Mouse (Mus musculus) neural tube, embryonic 11.5 days (tissue): ENCODE measurements around the gene Npcd. TPM values are rescaled to one million over a fixed set of nuclear protein-coding genes. Genes with fewer than 3 reads are reported as not detected.

ENCODE experiments used
- ATAC-seq: fragments of 200-750 bp; cut with Nextera tagmentation; 2 replicates; pipeline ENCODE4 v1.8.0; 2017; ENCODE audit warnings: moderate number of reproducible peaks, mild to moderate bottlenecking, moderate TSS enrichment, moderate library complexity; ENCODE audit not compliant: insufficient read depth, low FRiP score, low TSS enrichment
- DNase-seq: peaks from one replicate; pipeline ENCODE4 v3.0.0-alpha.2; 2015; ENCODE audit warnings: low spot score
- H3K27ac ChIP-seq: fragments of 300-500 bp; sonication (generic); 2 replicates; pipeline ENCODE4 v1.5.1; 2014; ENCODE audit warnings: low read depth, mild to moderate bottlenecking, low read length
- H3K27me3 ChIP-seq: fragments of 300-500 bp; sonication (generic); 2 replicates; pipeline ENCODE4 v1.6.1; 2014; ENCODE audit warnings: mild to moderate bottlenecking, low read length, mixed read lengths; ENCODE audit not compliant: control insufficient read depth, insufficient read depth
- H3K36me3 ChIP-seq: fragments of 300-500 bp; sonication (generic); 2 replicates; pipeline ENCODE4 v1.6.1; 2014; ENCODE audit warnings: mild to moderate bottlenecking, low read length, moderate library complexity, mixed read lengths; ENCODE audit not compliant: control insufficient read depth, insufficient read depth
- H3K4me1 ChIP-seq: fragments of 300-500 bp; sonication (generic); 2 replicates; pipeline ENCODE4 v1.6.1; 2014; ENCODE audit warnings: low read length, mixed read lengths; ENCODE audit not compliant: control insufficient read depth, insufficient read depth
- H3K4me2 ChIP-seq: fragments of 300-500 bp; sonication (generic); 2 replicates; pipeline ENCODE4 v1.6.1; 2014; ENCODE audit warnings: low read depth, mild to moderate bottlenecking, moderate library complexity
- H3K4me3 ChIP-seq: fragments of 300-500 bp; sonication (generic); 2 replicates; pipeline ENCODE4 v1.5.1; 2014; ENCODE audit warnings: low read depth, low read length
- H3K9ac ChIP-seq: fragments of 300-500 bp; sonication (generic); 2 replicates; pipeline ENCODE4 v1.6.1; 2014; ENCODE audit warnings: mild to moderate bottlenecking, low read length
- H3K9me3 ChIP-seq: fragments of 300-500 bp; sonication (generic); 2 replicates; pipeline ENCODE4 v1.6.1; 2016; ENCODE audit warnings: low read length; ENCODE audit not compliant: control insufficient read depth
- WGBS: fragments of 180-500 bp; shearing (Covaris S2); extraction: QIAGEN DNeasy Blood & Tissue Kit; methylation state at CpG from one replicate; pipeline ENCODE4 v1.1.7; 2014; 5-methylcytosine and 5-hydroxymethylcytosine counted together
- polyA plus RNA-seq: library from polyadenylated mRNA; unstranded; fragments of >200 nt; fragmentation: Nextera tagmentation; extraction: Ambion mirVana; gene quantifications from 2 replicates; pipeline ENCODE4 v1.2.1, GENCODE M21; 2014

The Npcd gene
- polyA plus RNA-seq, 1 experiment from 2014 or later: not detected

DNA sequence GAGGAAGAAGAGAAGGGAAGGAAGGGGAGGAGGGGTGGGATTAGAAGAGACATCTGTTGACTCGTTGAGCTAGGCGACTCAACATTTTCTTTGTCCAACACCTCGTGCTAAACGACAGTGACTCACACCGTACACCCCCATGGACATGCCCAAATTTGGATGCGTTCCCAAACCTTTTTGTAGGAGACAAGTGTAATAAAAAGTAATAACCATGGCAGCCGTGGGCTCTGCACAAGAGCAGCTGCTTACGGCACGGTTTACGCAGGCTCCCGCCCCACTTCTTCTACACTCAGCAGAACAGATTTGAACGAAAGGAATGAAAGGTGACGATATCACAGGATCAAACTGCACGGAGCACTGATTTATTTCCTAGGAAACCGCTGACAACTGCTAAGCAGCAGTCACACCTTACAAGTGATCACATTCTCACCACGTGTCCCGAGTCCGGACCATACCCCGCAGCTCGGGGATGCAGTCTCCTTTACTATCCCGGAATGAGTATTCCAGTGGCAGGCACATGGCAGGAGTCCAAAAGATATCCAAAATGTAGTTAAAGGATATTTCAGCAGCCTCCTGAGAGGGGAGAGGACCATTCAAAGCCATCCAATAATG lies 63.3 kb downstream of the Npcd start:
- Histone ChIP-seq H3K4me3 (no peak overlapping the region), H3K36me3 (no peaks in the 10 kb centered on the region), H3K9ac (no peak overlapping the region), H3K9me3 (no peaks in the 10 kb centered on the region), H3K27me3 (no peaks in the 10 kb centered on the region), H3K4me2 (no peak overlapping the region), H3K4me1 (peaks cover 12% of the 10 kb centered on the region), H3K27ac (no peak overlapping the region)
- no peak for ATAC-seq
- 65% methylated on average over 21 of the region's 21 CpGs for WGBS
- no peak for DNase-seq

- Histone ChIP-seq H3K27ac (no peak overlapping the region), H3K4me2 (no peak overlapping the region), H3K36me3 (no peaks in the 10 kb centered on the region; the same call in 1 of the 2 replicates), H3K9ac (no peak overlapping the region), H3K27me3 (no peaks in the 10 kb centered on the region), H3K4me3 (no peak overlapping the region), H3K9me3 (no peaks in the 10 kb centered on the region), H3K4me1 (peaks cover under 1% of the 10 kb centered on the region; the same call in 1 of the 2 replicates)
- WGBS: 62% methylated on average over 6 of the region's 6 CpGs
- DNase-seq: no peak
- ATAC-seq: no peak
Measured at GRCm38 (mm10) chr15:79768302-79768701, 65.7 kb downstream of the Npcd start.

DNA sequence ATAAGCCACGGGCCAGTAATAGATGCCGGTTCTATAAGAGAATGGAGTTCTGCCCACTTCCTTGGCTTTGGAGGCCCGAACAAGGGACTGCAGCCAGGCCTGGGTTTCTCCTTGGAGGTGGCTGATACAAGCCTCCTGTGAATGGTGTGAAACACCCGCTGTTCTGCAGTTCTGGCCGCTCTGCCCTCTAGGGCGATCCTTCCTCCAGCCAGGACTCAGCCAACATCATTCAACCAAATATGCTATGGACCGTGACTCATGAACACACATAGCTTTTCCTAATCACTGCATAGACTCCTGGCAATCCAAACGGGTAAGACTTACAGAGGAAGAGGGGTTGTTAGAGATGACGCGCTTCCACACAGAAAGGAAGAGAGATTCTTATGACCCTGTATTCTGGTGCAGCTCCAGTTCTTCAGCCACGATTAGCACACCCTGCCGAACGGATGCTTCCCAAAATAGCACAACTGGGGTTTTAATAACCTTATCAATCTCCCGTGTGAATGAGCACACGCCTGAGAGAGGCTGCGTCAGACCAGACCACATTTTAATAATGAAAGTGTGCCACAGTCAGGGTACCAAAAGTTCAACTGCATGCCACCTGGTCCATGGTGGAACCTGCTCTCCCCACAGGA lies 66.6 kb downstream of the Npcd start:
- H3K27me3 ChIP-seq: no peaks in the 10 kb centered on the region
- H3K4me2 ChIP-seq: no peak overlapping the region
- no peak for ATAC-seq
- no peak for DNase-seq
- no peak overlapping the region for H3K27ac ChIP-seq
- H3K9me3 ChIP-seq: no peaks in the 10 kb centered on the region
- H3K9ac ChIP-seq: no peak overlapping the region
- no peaks in the 10 kb centered on the region; the same call in 1 of the 2 replicates for H3K36me3 ChIP-seq
- no peaks in the 10 kb centered on the region for H3K4me1 ChIP-seq
- WGBS: 89% methylated on average over 16 of the region's 16 CpGs
- no peak overlapping the region for H3K4me3 ChIP-seq

DNA sequence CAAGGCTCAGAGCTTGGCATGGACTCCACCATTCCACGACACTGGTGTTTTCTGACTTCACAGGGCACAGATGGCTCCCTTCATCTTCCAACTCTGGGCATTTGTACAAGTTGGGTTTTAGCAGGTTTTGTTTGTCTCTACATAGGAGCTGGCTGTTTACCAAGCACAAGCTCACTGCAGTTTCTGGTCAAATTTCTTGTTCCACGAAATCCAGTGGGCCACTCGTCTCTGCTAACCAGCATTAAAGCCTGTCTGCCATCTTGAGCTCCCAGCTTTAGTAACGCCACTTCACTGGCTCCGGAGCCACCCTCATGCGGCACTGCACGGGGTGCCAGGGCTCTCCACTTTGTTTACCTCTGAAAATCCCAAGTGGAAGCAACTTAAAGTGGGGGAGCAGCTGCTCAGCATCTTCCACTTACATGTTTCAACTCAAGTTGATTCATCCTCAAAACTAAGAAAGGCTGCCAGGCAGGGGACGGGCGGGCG lies 67.4 kb downstream of the Npcd start:
- Histone ChIP-seq H3K4me1 (no peaks in the 10 kb centered on the region), H3K27ac (no peak overlapping the region), H3K27me3 (no peaks in the 10 kb centered on the region), H3K36me3 (no peaks in the 10 kb centered on the region; the same call in 1 of the 2 replicates), H3K4me3 (no peak overlapping the region), H3K4me2 (no peak overlapping the region), H3K9ac (no peak overlapping the region), H3K9me3 (no peaks in the 10 kb centered on the region)
- 94% methylated on average over 10 of the region's 10 CpGs for WGBS
- DNase-seq (no peak), ATAC-seq (no peak)

DNA sequence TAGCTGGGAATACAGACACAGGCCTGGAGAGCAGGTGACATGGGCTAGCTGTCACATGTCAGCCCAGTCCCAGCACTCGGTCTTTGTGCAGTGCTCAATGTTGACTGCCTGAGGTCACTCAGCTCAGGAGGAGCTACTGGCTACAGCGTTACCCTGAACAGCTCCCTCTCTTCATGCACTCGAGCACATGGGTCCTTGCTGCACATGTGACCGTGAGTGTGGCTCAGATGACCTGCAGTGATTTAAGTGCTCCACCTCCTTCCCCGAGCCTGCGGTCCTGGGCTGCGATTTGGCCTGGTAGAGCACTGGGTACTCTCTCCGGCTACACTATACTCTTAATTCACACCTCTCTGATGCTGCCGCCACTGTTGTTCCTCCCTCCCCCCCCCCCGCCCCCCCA lies 67.9 kb downstream of the Npcd start:
- Histone ChIP-seq H3K27ac (no peak overlapping the region), H3K4me1 (no peaks in the 10 kb centered on the region), H3K4me3 (no peak overlapping the region), H3K9me3 (no peaks in the 10 kb centered on the region), H3K36me3 (no peaks in the 10 kb centered on the region; the same call in 1 of the 2 replicates), H3K4me2 (no peak overlapping the region), H3K9ac (no peak overlapping the region), H3K27me3 (no peaks in the 10 kb centered on the region)
- DNase-seq (no peak), ATAC-seq (no peak)
- 69% methylated on average over 10 of the region's 10 CpGs for WGBS

DNA sequence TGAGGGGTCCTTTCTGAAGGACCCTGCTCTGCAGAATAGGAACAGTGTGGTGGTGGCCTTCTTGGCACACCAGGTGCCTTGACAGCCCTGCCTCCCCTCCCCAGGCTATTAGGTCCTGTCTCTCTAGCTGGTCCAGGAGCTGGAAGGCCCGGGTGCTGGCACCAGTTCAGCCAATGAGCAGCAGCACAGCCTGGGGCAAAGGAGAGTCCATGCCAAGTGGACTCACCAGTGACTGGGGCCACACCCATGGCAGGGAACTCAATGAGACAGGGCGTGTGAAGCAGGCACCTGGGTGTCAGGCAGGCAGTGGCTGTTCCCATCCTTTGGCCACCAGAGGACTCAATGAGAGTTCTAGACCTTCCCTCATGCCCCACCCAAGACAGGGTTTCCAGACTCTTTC lies 68.7 kb downstream of the Npcd start:
- no peaks in the 10 kb centered on the region; the same call in 1 of the 2 replicates for H3K36me3 ChIP-seq
- H3K4me1 ChIP-seq: no peaks in the 10 kb centered on the region
- no peak for ATAC-seq
- no peak for DNase-seq
- no peak overlapping the region for H3K9ac ChIP-seq
- no peaks in the 10 kb centered on the region for H3K9me3 ChIP-seq
- no peak overlapping the region for H3K4me2 ChIP-seq
- WGBS: 80% methylated on average over 2 of the region's 2 CpGs
- H3K27ac ChIP-seq: no peak overlapping the region
- no peak overlapping the region for H3K4me3 ChIP-seq
- H3K27me3 ChIP-seq: no peaks in the 10 kb centered on the region

GRCm38 (mm10) chr15:79764539-79765267 lies 69.3 kb downstream of the Npcd start:
- Histone ChIP-seq H3K4me2 (no peak overlapping the region), H3K4me1 (no peaks in the 10 kb centered on the region), H3K27me3 (no peaks in the 10 kb centered on the region), H3K9ac (no peak overlapping the region), H3K27ac (no peak overlapping the region), H3K9me3 (no peaks in the 10 kb centered on the region), H3K36me3 (no peaks in the 10 kb centered on the region; the same call in 1 of the 2 replicates), H3K4me3 (no peak overlapping the region)
- 81% methylated on average over 11 of the region's 11 CpGs for whole genome bisulfite sequencing
- ATAC-seq: no peak
- no peak for DNase-seq

DNA sequence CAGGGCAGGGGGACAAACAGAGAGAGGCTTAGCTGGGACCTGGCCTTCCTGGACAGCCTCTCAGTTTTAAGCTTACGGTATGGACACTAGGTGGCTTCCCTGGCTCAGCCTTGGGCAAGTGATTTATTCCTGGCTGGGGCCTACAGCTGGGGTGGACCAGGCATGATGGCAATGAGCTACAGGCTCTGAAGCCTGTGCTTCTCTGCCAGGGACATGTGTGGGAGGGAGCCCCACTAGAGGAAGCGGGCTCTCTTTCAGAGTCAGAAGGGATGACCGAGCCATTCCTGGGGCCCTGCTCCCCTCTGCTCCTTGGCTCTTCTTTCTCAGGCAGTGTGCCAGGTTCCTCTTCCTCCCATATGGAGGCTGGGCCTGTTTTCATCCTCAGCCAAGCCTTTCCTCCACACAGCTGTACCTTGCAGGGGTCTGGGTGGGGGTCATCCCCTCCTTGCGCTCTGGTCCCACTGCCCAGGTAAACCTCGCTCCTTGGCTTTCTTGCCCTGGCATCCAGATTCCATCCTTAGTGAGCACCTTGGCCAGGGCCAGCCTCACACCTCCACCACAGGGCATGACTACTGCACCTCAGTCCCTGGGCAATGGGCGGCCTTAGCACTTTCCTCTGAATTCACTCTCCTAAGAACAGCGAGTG lies 70.3 kb downstream of the Npcd start:
- Histone ChIP-seq H3K4me3 (no peak overlapping the region), H3K9me3 (no peaks in the 10 kb centered on the region), H3K36me3 (no peaks in the 10 kb centered on the region; the same call in 1 of the 2 replicates), H3K4me2 (no peak overlapping the region), H3K27me3 (no peaks in the 10 kb centered on the region), H3K9ac (no peak overlapping the region), H3K27ac (no peak overlapping the region), H3K4me1 (no peaks in the 10 kb centered on the region)
- WGBS: 93% methylated on average over 7 of the region's 7 CpGs
- ATAC-seq (no peak), DNase-seq (no peak)
